Comparison of ENCODE assay signal across 9 mouse cellular contexts in the genomic region with DNA sequence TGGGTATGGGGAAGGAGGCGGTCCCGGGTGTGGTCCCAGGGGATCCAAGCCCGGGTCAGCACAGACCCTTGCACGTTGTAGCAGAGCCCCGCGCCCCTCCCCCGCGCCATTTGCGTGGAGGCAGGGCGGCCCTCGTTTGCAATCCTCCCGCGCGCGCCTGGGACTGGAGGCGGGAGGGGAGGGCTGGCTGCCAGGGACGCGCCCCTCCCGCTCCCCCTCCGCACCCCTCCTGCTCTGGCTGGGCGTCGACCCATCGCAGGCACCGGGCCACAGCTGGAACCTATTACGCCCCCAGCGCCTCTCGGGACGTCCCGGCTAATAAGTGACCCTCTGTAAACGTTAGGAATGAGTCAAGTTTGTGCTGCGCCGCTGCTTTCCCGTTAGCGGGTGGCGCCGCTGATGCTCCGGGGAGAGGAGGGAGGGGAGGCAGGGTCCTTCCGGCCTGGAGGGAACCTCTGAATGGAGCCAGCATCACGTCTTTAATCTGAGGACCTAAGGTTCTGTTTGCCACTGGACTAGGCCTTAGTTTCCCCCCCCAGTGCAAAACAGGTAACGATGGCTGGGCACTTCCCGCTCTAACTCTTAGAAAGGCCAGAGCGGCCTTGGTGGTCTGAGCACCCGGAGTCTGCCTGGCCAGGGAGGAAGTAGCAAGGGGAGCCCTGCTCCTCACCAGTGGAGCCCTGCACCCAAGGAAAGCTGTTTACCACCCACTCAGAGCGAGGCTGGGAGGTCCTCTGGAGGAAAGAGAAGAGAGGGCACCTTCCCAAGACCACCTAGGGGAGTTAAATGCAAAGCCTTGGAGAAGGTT. TPM values are rescaled to one million over a fixed set of nuclear protein-coding genes. Genes with fewer than 3 reads are reported as not detected.
A peak's percentile ranks its signal among the peaks of the same experiment; 100 is the strongest.
DNase-seq lines count a peak whose midpoint lies in the region; ATAC-seq and TF ChIP-seq lines count a peak whose summit lies in the region.
"Had no signal": no experiment of that assay in that cellular context is flagged by ENCODE, and none has a peak within 500 bp of the region (broad histone marks: within the 10 kb centered on the region; RNA-seq: fewer than 3 reads in every experiment).

No protein-coding gene starts in this region.

- peak; percentile 73 for ATAC-seq in forebrain, postnatal 0 days
- ATAC-seq in megakaryocyte-erythroid progenitor cell, adult 5-6 weeks (replicated peaks; ENCODE audit: low FRiP score, low TSS enrichment, poor library complexity, severe bottlenecking) = no peak

- H3K27me3 ChIP-seq in cerebellum, adult 2 months (ENCODE audit: control insufficient read depth, insufficient read depth, low read length) = no peaks in the 10 kb centered on the region
- no peaks in the 10 kb centered on the region for H3K27me3 ChIP-seq in forebrain, postnatal 0 days (ENCODE audit: insufficient read depth, low read length)

- peak; percentile 24 to 26 for DNase-seq in cerebellum, adult 2 months
- DNase-seq in cerebellum, adult 9-10 months = no peak
- peak; percentile 54 for DNase-seq in forebrain, postnatal 0 days
- DNase-seq in heart, postnatal 36 days = peak; percentile 66 to 72
- peak; percentile 42 to 55 for DNase-seq in layer of hippocampus, adult 2 months (ENCODE audit: low spot score in 2 of 2)
- peak; percentile 39 to 64 for DNase-seq in lung, adult 18-20 months
- peak; percentile 75 for DNase-seq in ovary, postnatal 10 days (ENCODE audit: low spot score)

- H3K27ac ChIP-seq in cerebellum, adult 2 months (ENCODE audit: insufficient read depth, low read length) = no peak overlapping the region
- 0 out of 2 replicates have a peak overlapping the region, but pooled peaks have one; percentile 15 for H3K27ac ChIP-seq in forebrain, postnatal 0 days (ENCODE audit: low read depth, low read length)
- 0 out of 2 replicates have a peak overlapping the region, but pooled peaks have one; percentile 28 for H3K27ac ChIP-seq in layer of hippocampus, adult 2 months

- TF ChIP-seq POLR2A in cerebellum, adult 2 months (IDR thresholded peaks at IDR 0.05; ENCODE audit: borderline replicate concordance, insufficient read depth, low read length) = no peak

- no peak for TF ChIP-seq CTCF in cerebellum, adult 2 months (IDR thresholded peaks at IDR 0.05; ENCODE audit: borderline replicate concordance, insufficient read depth, low read depth, low read length)
- no peak for TF ChIP-seq CTCF in forebrain, postnatal 0 days (IDR thresholded peaks at IDR 0.05; ENCODE audit: low read depth)
- no peak for TF ChIP-seq CTCF in layer of hippocampus, adult 2 months (conservative IDR thresholded peaks at IDR 0.05)

- H3K4me1 ChIP-seq in cerebellum, adult 2 months (ENCODE audit: control insufficient read depth, insufficient read depth, low read length) = no peaks in the 10 kb centered on the region; the same call in 1 of the 2 replicates
- peaks cover 2% of the 10 kb centered on the region; the same call in 1 of the 2 replicates for H3K4me1 ChIP-seq in forebrain, postnatal 0 days (ENCODE audit: insufficient read depth)

- peak overlapping the region; percentile 93 for H3K4me2 ChIP-seq in forebrain, postnatal 0 days (ENCODE audit: low read depth)

- H3K4me3 ChIP-seq in cerebellum, adult 2 months (replicated peaks; ENCODE audit: insufficient read depth, low read depth, low read length) = no peak overlapping the region
- peak overlapping the region; percentile 47 for H3K4me3 ChIP-seq in forebrain, postnatal 0 days (ENCODE audit: low read depth, low read length)
- H3K4me3 ChIP-seq in layer of hippocampus, adult 2 months = peak overlapping the region; percentile 48

- H3K36me3 ChIP-seq in forebrain, postnatal 0 days (ENCODE audit: insufficient read depth) = no peaks in the 10 kb centered on the region

- intact Hi-C loops in heart, postnatal 36 days (cut with DNase I) = loop anchor here (10.0 kb wide), 1 partner anchor 128 kb away; the partner anchor contains the start of gene Mterf4

- H3K9me3 ChIP-seq in forebrain, postnatal 0 days (ENCODE audit: low read length) = no peaks in the 10 kb centered on the region

- WGBS in cerebellum, adult 2 months = 9% methylated on average over 39 of the region's 44 CpGs
- WGBS in forebrain, postnatal 0 days = 5% methylated on average over 38 of the region's 44 CpGs

- H3K9ac ChIP-seq in forebrain, postnatal 0 days = peak overlapping the region; percentile 58

RNA-seq across cellular contexts. Expression of gene Crocc2, which starts 8.2 kb away (rescaled TPM):
- polyA plus RNA-seq in cerebellum, adult 2 months (2012; rRNA removed) = 0.28 and 0.54 TPM in 2 replicates
- total RNA-seq in forebrain, postnatal 0 days (2014; rRNA removed) = 1.9 and 2.7 TPM in 2 replicates
- polyA plus RNA-seq in forebrain, postnatal 0 days (2015; fragmentation: Nextera tagmentation; extraction: Ambion mirVana) = 0.43 and 0.92 TPM in 2 replicates
- not detected for total RNA-seq in heart, postnatal 36 days (2021)
- under 1 TPM; 0.22 to 0.36 TPM for total RNA-seq in layer of hippocampus, adult 2 months (2021)
- not detected in 2 replicates for total RNA-seq in megakaryocyte-erythroid progenitor cell, adult 5-6 weeks (2014; fragmentation: Nextera tagmentation)
- total RNA-seq in megakaryocyte-erythroid progenitor cell, adult 5-6 weeks (2017) = not detected in 2 replicates

RNA-seq across cellular contexts. Expression of gene 2310007B03Rik, which starts 16.0 kb away (rescaled TPM):
- polyA plus RNA-seq in cerebellum, adult 2 months (2012; rRNA removed) = 0.10 TPM in 1 of 2 replicates, not detected in the other
- 0.23 TPM in 1 of 2 replicates, not detected in the other for total RNA-seq in forebrain, postnatal 0 days (2014; rRNA removed)
- polyA plus RNA-seq in forebrain, postnatal 0 days (2015; fragmentation: Nextera tagmentation; extraction: Ambion mirVana) = 0.14 and 0.25 TPM in 2 replicates
- not detected for total RNA-seq in heart, postnatal 36 days (2021)
- not detected for total RNA-seq in layer of hippocampus, adult 2 months (2021)
- not detected in 2 replicates for total RNA-seq in megakaryocyte-erythroid progenitor cell, adult 5-6 weeks (2014; fragmentation: Nextera tagmentation)
- not detected in 2 replicates for total RNA-seq in megakaryocyte-erythroid progenitor cell, adult 5-6 weeks (2017)
- polyA plus RNA-seq: frontal cortex, adult 2 months had no signal

RNA-seq across cellular contexts. Expression of gene Agxt, which starts 41.7 kb away (rescaled TPM):
- polyA plus RNA-seq in cerebellum, adult 2 months (2012; rRNA removed) = not detected in 2 replicates
- total RNA-seq in forebrain, postnatal 0 days (2014; rRNA removed) = not detected in 2 replicates
- not detected in 2 replicates for polyA plus RNA-seq in forebrain, postnatal 0 days (2015; fragmentation: Nextera tagmentation; extraction: Ambion mirVana)
- not detected for total RNA-seq in heart, postnatal 36 days (2021)
- not detected for total RNA-seq in layer of hippocampus, adult 2 months (2021)
- not detected in 2 replicates for total RNA-seq in megakaryocyte-erythroid progenitor cell, adult 5-6 weeks (2014; fragmentation: Nextera tagmentation)
- total RNA-seq in megakaryocyte-erythroid progenitor cell, adult 5-6 weeks (2017) = not detected in 2 replicates
- polyA plus RNA-seq: frontal cortex, adult 2 months had no signal

RNA-seq across cellular contexts. Expression of gene Sned1, which starts 58.9 kb away (rescaled TPM):
- polyA plus RNA-seq in cerebellum, adult 2 months (2012; rRNA removed) = 18.5 and 20.6 TPM in 2 replicates
- total RNA-seq in forebrain, postnatal 0 days (2014; rRNA removed) = 6.2 and 10.6 TPM in 2 replicates
- polyA plus RNA-seq in forebrain, postnatal 0 days (2015; fragmentation: Nextera tagmentation; extraction: Ambion mirVana) = 1.1 and 2.8 TPM in 2 replicates
- total RNA-seq in heart, postnatal 36 days (2021) = 10 to 100 TPM in 1 of 2 experiments, 1 to 10 TPM in 1; 9.6 to 12.8 TPM
- total RNA-seq in layer of hippocampus, adult 2 months (2021) = 1 to 10 TPM; 4.7 to 7.7 TPM
- 0.27 TPM in 1 of 2 replicates, not detected in the other for total RNA-seq in megakaryocyte-erythroid progenitor cell, adult 5-6 weeks (2014; fragmentation: Nextera tagmentation)
- total RNA-seq in megakaryocyte-erythroid progenitor cell, adult 5-6 weeks (2017) = not detected in 2 replicates
